Mouse (Mus musculus) hindbrain, embryonic 13.5 days (tissue): ENCODE results near the gene Fam170b. TPM values are rescaled to one million over a fixed set of nuclear protein-coding genes. Genes with fewer than 3 reads are reported as not detected.
A peak's percentile ranks its signal among the peaks of the same experiment; 100 is the strongest.

Source experiments
- ATAC-seq: fragments of 200-750 bp; cut with Nextera tagmentation; 2 replicates; pipeline ENCODE4 v1.8.0; 2017; ENCODE audit warnings: moderate TSS enrichment; ENCODE audit not compliant: low FRiP score
- H3K27ac ChIP-seq: fragments of 300-500 bp; sonication (generic); 2 replicates; pipeline ENCODE4 v1.5.1; 2015; ENCODE audit warnings: inconsistent platforms, mild to moderate bottlenecking, moderate library complexity
- H3K27me3 ChIP-seq: fragments of 300-500 bp; sonication (generic); 2 replicates; pipeline ENCODE4 v1.6.1; 2015; ENCODE audit warnings: mild to moderate bottlenecking, inconsistent platforms
- H3K36me3 ChIP-seq: fragments of 300-500 bp; sonication (generic); 2 replicates; pipeline ENCODE4 v1.6.1; 2015; ENCODE audit warnings: mild to moderate bottlenecking, inconsistent platforms
- H3K4me1 ChIP-seq: fragments of 300-500 bp; sonication (generic); replicated peaks from 2 replicates; pipeline ENCODE4 v1.6.1; 2015; ENCODE audit warnings: inconsistent platforms
- H3K4me2 ChIP-seq: fragments of 300-500 bp; sonication (generic); 2 replicates; pipeline ENCODE4 v1.6.1; 2015; ENCODE audit warnings: inconsistent platforms, mild to moderate bottlenecking, moderate library complexity
- H3K4me3 ChIP-seq: fragments of 300-500 bp; sonication (generic); 2 replicates; pipeline ENCODE4 v1.5.1; 2015; ENCODE audit warnings: mild to moderate bottlenecking, inconsistent platforms
- H3K9ac ChIP-seq: fragments of 300-500 bp; sonication (generic); 2 replicates; pipeline ENCODE4 v1.6.1; 2015; ENCODE audit warnings: mild to moderate bottlenecking, inconsistent platforms
- H3K9me3 ChIP-seq: fragments of 300-500 bp; sonication (generic); 2 replicates; pipeline ENCODE4 v1.6.1; 2016; ENCODE audit warnings: inconsistent platforms
- WGBS: fragments of 180-500 bp; shearing (Covaris S2); methylation state at CpG from one replicate; pipeline ENCODE4 v1.1.7; 2015; 5-methylcytosine and 5-hydroxymethylcytosine counted together
- polyA plus RNA-seq: library from polyadenylated mRNA; unstranded; fragments of >200 nt; fragmentation: Nextera tagmentation; extraction: Ambion mirVana; gene quantifications from 2 replicates; pipeline ENCODE4 v1.2.1, GENCODE M21; 2015

The Fam170b gene
- polyA plus RNA-seq, 1 experiment from 2014 or later = not detected

- H3K9me3 ChIP-seq = no peaks in the 10 kb centered on the region
- H3K4me1 ChIP-seq = peaks cover 19% of the 10 kb centered on the region
- WGBS = 64% methylated on average over 4 of the region's 4 CpGs
- no peaks in the 10 kb centered on the region for H3K36me3 ChIP-seq
- H3K27ac ChIP-seq = no peak overlapping the region
- H3K27me3 ChIP-seq = no peaks in the 10 kb centered on the region
- H3K4me3 ChIP-seq = no peak overlapping the region
- no peak overlapping the region for H3K4me2 ChIP-seq
- H3K9ac ChIP-seq = no peak overlapping the region
- no peak for ATAC-seq
Measured at GRCm38 (mm10) chr14:32814961-32815360, 18.8 kb upstream of the Fam170b start.

- H3K4me3 ChIP-seq = no peak overlapping the region
- no peaks in the 10 kb centered on the region for H3K9me3 ChIP-seq
Measured at GRCm38 (mm10) chr14:32816533-32816932, 17.2 kb upstream of the Fam170b start.

GRCm38 (mm10) chr14:32817258-32817657 lies 16.5 kb upstream of the Fam170b start:
- H3K9ac ChIP-seq = no peak overlapping the region
- no peak overlapping the region for H3K4me2 ChIP-seq
- peaks cover 19% of the 10 kb centered on the region for H3K4me1 ChIP-seq
- WGBS = 72% methylated on average over 7 of the region's 7 CpGs
- no peak overlapping the region for H3K4me3 ChIP-seq
- H3K36me3 ChIP-seq = no peaks in the 10 kb centered on the region
- no peak overlapping the region for H3K27ac ChIP-seq
- H3K27me3 ChIP-seq = no peaks in the 10 kb centered on the region
- H3K9me3 ChIP-seq = no peaks in the 10 kb centered on the region
- no peak for ATAC-seq

More at GRCm38 (mm10) chr14:32816533-32816932, 17.2 kb upstream of the Fam170b start:
- no peak overlapping the region for H3K27ac ChIP-seq
- no peaks in the 10 kb centered on the region for H3K27me3 ChIP-seq
- no peak overlapping the region for H3K4me2 ChIP-seq
- no peak for ATAC-seq
- 86% methylated on average over 4 of the region's 4 CpGs for WGBS
- H3K9ac ChIP-seq = no peak overlapping the region
- H3K36me3 ChIP-seq = no peaks in the 10 kb centered on the region
- peaks cover 19% of the 10 kb centered on the region for H3K4me1 ChIP-seq

- no peaks in the 10 kb centered on the region for H3K27me3 ChIP-seq
- peaks cover 23% of the 10 kb centered on the region for H3K4me1 ChIP-seq
- no peak overlapping the region for H3K4me3 ChIP-seq
- no peak overlapping the region for H3K9ac ChIP-seq
- H3K27ac ChIP-seq = no peak overlapping the region
- 89% methylated on average over 1 of the region's 1 CpGs for WGBS
- no peak overlapping the region for H3K4me2 ChIP-seq
- H3K36me3 ChIP-seq = no peaks in the 10 kb centered on the region
- no peaks in the 10 kb centered on the region for H3K9me3 ChIP-seq
- 0 out of 2 replicates have a peak, but pooled peaks have one; percentile 52 for ATAC-seq
Measured at GRCm38 (mm10) chr14:32819297-32819696, 14.5 kb upstream of the Fam170b start.

- H3K27me3 ChIP-seq = no peaks in the 10 kb centered on the region
- no peak overlapping the region for H3K27ac ChIP-seq
- H3K36me3 ChIP-seq = no peaks in the 10 kb centered on the region
- no peak overlapping the region for H3K4me2 ChIP-seq
- no peak for ATAC-seq
- no peak overlapping the region for H3K4me3 ChIP-seq
- H3K9ac ChIP-seq = no peak overlapping the region
- WGBS = 93% methylated on average over 4 of the region's 4 CpGs
- peaks cover 29% of the 10 kb centered on the region for H3K4me1 ChIP-seq
- H3K9me3 ChIP-seq = no peaks in the 10 kb centered on the region
Measured at GRCm38 (mm10) chr14:32822812-32823211, 10.9 kb upstream of the Fam170b start.

GRCm38 (mm10) chr14:32823861-32824260 lies 9.9 kb upstream of the Fam170b start:
- 91% methylated on average over 3 of the region's 3 CpGs for WGBS
- Histone ChIP-seq H3K4me1 (peaks cover 25% of the 10 kb centered on the region), H3K9ac (no peak overlapping the region), H3K27ac (no peak overlapping the region), H3K9me3 (no peaks in the 10 kb centered on the region), H3K4me2 (no peak overlapping the region), H3K4me3 (no peak overlapping the region), H3K27me3 (no peaks in the 10 kb centered on the region), H3K36me3 (no peaks in the 10 kb centered on the region)
- ATAC-seq = no peak

GRCm38 (mm10) chr14:32824267-32825150 lies 9.3 kb upstream of the Fam170b start:
- 0 out of 2 replicates have a peak, but pooled peaks have one; percentile 17 for ATAC-seq
- no peak overlapping the region for H3K4me2 ChIP-seq
- 56% methylated on average over 14 of the region's 14 CpGs for WGBS

GRCm38 (mm10) chr14:32825426-32826032 lies 8.2 kb upstream of the Fam170b start:
- peak; percentile 59; the same call in 1 of the 2 replicates for ATAC-seq
- Histone ChIP-seq H3K27me3 (no peaks in the 10 kb centered on the region), H3K4me3 (no peak overlapping the region), H3K4me1 (peaks cover 22% of the 10 kb centered on the region), H3K9me3 (0 out of 2 replicates have a peak, but pooled peaks cover 4% of the 10 kb centered on the region), H3K9ac (0 out of 2 replicates have a peak overlapping the region, but pooled peaks have one; percentile 24), H3K27ac (no peak overlapping the region), H3K36me3 (no peaks in the 10 kb centered on the region), H3K4me2 (peak overlapping the region; percentile 17; the same call in 1 of the 2 replicates)
- WGBS = 7% methylated on average over 11 of the region's 11 CpGs

More at GRCm38 (mm10) chr14:32824267-32825150, 9.3 kb upstream of the Fam170b start:
- no peaks in the 10 kb centered on the region for H3K27me3 ChIP-seq
- peaks cover 22% of the 10 kb centered on the region for H3K4me1 ChIP-seq
- H3K36me3 ChIP-seq = no peaks in the 10 kb centered on the region
- no peak overlapping the region for H3K9ac ChIP-seq
- H3K9me3 ChIP-seq = no peaks in the 10 kb centered on the region
- no peak overlapping the region for H3K4me3 ChIP-seq
- H3K27ac ChIP-seq = no peak overlapping the region

- H3K4me2 ChIP-seq = no peak overlapping the region
- H3K4me1 ChIP-seq = peaks cover 22% of the 10 kb centered on the region
- no peaks in the 10 kb centered on the region for H3K36me3 ChIP-seq
- no peak overlapping the region for H3K9ac ChIP-seq
- H3K27me3 ChIP-seq = no peaks in the 10 kb centered on the region
- H3K4me3 ChIP-seq = no peak overlapping the region
- H3K9me3 ChIP-seq = peaks cover 4% of the 10 kb centered on the region; the same call in 1 of the 2 replicates
- 71% methylated on average over 4 of the region's 4 CpGs for WGBS
- H3K27ac ChIP-seq = no peak overlapping the region
- ATAC-seq = no peak
Measured at GRCm38 (mm10) chr14:32827165-32827564, 6.6 kb upstream of the Fam170b start.

- 47% methylated on average over 6 of the region's 6 CpGs for WGBS
- Histone ChIP-seq H3K4me2 (no peak overlapping the region), H3K4me1 (peaks cover 22% of the 10 kb centered on the region), H3K9ac (no peak overlapping the region), H3K4me3 (no peak overlapping the region), H3K27ac (no peak overlapping the region), H3K36me3 (no peaks in the 10 kb centered on the region), H3K27me3 (no peaks in the 10 kb centered on the region), H3K9me3 (peaks cover 4% of the 10 kb centered on the region; the same call in 1 of the 2 replicates)
- no peak for ATAC-seq
Measured at GRCm38 (mm10) chr14:32827994-32828650, 5.6 kb upstream of the Fam170b start.

- no peak overlapping the region for H3K4me3 ChIP-seq
- no peaks in the 10 kb centered on the region for H3K4me1 ChIP-seq
- H3K4me2 ChIP-seq = no peak overlapping the region
- H3K36me3 ChIP-seq = no peaks in the 10 kb centered on the region
- no peak overlapping the region for H3K27ac ChIP-seq
- H3K9ac ChIP-seq = no peak overlapping the region
- peaks cover under 1% of the 10 kb centered on the region; the same call in 1 of the 2 replicates for H3K9me3 ChIP-seq
- ATAC-seq = no peak
- no peaks in the 10 kb centered on the region for H3K27me3 ChIP-seq
- 94% methylated on average over 14 of the region's 14 CpGs for WGBS
Measured at GRCm38 (mm10) chr14:32835181-32835580, 1.4 kb downstream of the Fam170b start.

- no peaks in the 10 kb centered on the region for H3K4me1 ChIP-seq
- no peaks in the 10 kb centered on the region; the same call in 1 of the 2 replicates for H3K9me3 ChIP-seq
- H3K9ac ChIP-seq = no peak overlapping the region
- H3K27me3 ChIP-seq = no peaks in the 10 kb centered on the region
- H3K4me3 ChIP-seq = no peak overlapping the region
- WGBS = 93% methylated on average over 14 of the region's 14 CpGs
- H3K36me3 ChIP-seq = no peaks in the 10 kb centered on the region
- H3K4me2 ChIP-seq = no peak overlapping the region
- no peak for ATAC-seq
- no peak overlapping the region for H3K27ac ChIP-seq
Measured at GRCm38 (mm10) chr14:32835596-32835995, 1.8 kb downstream of the Fam170b start.
